Mouse (Mus musculus) layer of hippocampus, adult 8-10 months (tissue): Measurements from ENCODE around the gene Pcbp3. TPM values are rescaled to one million over a fixed set of nuclear protein-coding genes. Genes with fewer than 3 reads are reported as not detected.
A peak's percentile ranks its signal among the peaks of the same experiment; 100 is the strongest.
"Not testable (repeated sequence)": the region's sequence is repeated elsewhere in the genome, so short reads cannot be mapped to it uniquely, and the experiment has no call there.

Experiments used
- DNase-seq, 2 experiments: peaks; one replicate each; pipeline ENCODE4 v3.0.0; 2022; ENCODE audit warnings: low spot score in 2 of 2
- total RNA-seq, 4 experiments: library from RNA; stranded (reverse); gene quantifications; 2 replicates each; pipeline ENCODE4 v1.2.4; 2022

The Pcbp3 gene
- total RNA-seq, result 10 to 100 TPM; 58.1 to 68.9 (median 61.3) TPM

DNA sequence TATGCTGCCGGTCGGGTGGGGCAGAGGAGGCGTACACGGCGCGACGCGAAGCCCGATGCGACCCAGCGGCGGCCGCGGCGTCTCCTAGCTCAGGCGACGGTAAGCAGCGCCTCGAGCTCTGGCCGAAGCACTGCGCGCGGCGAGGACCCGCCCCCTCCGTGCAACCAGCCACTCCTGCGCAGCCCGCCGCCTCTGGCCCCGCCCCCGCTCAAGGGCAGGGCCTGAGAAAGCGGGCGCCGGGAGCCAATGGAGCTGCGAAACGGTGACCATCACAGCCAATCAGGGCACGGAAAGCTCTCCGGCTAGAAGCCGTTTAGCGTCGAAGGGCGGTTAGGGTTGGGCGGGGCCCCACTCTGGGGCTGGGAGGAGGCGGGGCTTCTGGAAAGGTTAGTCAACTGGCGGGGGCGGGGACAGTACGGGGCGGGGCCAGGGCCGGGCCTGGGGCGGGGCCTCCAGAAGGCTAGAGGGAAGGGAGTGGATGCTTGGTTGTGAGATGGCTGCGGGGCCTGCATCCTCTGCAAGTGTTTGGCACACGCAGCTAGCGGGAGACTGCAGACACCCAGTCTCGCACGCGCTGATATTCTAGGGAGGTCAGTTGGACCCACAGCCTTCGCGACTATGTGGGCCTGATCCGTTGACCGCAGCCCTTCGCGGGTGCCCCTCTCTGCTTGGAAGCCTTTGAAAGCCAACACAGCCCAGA is at the start of gene Pcbp3:
Gene Pcbp3, minus strand, starts transcription at position 98 of the 700 bp plus-strand sequence.
- DNase-seq, result peak; percentile 98

DNA sequence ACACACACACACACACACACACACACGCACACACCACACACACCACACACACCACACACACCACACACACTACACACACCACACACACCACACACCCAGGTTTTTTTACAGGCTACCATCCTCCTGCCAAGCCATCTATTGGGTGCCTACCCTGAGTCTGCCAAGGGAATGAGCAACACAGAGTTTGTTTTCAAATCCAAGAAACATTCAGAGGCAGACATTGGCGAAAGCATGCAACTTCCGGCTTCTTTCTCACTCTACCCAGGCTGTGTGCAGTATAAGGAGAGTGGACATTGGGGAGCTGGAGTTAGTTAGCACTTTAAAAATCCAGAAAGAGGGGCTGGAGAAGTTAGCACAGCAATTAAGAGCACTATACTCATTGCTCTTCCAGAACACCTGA is 47.0 kb upstream of the Pcbp3 start:
- DNase-seq, result peak in 1 of 2 experiments; percentile 13

DNA sequence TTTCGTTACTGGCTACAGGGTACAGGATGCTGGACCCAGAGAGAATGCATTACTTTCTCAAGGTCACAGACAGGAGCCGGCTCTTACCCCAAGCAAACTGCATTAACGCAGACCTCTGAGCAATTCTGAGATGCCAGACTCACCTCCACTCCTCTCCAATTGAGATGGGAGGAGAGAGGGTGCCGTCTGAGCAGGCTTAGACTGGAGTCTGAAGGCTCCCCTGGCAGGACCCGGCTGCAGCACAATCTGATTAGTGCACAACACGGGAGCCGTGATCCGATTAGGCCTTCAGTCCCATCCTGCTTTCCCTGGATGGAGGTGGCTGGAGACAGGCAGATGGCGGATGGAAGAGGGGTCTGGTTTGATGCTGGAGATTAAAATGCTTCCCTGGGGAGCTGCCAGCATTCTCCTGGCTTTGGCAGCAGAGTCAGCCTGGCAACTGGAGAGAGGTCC is 46.4 kb upstream of the Pcbp3 start:
- peak; percentile 53 to 79 for DNase-seq

DNA sequence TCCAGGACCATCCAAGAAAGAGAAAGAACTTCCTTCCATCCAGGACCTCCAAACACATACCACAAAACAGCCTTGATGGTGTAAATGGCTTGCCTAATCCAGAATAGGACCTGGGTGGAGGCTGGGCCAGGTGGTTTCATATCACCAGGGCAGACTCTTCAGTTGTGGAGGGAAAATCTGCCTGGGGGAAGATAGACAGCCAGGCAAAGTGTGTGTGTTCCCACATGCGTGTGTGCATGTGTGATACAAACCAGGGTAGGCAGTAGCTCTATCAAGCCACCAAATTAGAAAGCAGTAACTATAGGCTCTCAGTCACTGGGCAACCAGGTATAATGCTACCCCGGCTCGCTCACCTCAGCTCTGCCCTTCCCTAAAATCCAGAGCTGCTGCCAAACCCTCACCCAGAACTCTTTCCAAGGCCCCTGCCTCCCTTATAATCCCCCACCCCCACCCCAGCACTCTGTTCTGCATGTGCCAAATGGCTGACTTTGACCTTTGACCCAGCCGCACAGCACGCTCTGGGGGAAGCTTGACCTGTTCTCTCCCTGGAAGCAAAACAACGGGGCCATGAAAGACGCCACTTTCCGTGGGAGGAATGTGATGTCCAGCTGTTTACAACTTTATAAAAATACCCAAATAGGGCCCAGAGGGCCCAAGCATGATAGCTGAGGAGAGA is 45.9 kb upstream of the Pcbp3 start:
- no peak for DNase-seq

DNA sequence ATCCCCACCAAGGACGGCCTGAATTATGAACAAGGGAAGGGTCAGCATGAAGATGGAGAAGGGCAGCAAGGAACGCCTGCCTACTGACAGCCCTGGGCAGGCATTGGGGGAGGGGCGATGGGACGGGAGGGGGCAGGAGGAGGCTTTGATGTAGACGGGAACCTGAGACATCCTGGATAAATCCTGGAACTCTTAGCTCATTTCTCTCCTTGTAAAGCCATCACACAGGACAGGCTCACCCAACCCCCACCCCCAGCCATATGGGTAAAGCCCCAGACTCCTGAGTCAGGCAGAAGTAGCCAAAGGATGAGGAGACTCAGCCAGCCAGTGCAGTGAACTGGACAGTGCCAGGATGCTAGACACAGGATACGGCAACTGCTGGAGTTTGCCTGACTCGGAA is 43.2 kb upstream of the Pcbp3 start:
- no peak for DNase-seq

DNA sequence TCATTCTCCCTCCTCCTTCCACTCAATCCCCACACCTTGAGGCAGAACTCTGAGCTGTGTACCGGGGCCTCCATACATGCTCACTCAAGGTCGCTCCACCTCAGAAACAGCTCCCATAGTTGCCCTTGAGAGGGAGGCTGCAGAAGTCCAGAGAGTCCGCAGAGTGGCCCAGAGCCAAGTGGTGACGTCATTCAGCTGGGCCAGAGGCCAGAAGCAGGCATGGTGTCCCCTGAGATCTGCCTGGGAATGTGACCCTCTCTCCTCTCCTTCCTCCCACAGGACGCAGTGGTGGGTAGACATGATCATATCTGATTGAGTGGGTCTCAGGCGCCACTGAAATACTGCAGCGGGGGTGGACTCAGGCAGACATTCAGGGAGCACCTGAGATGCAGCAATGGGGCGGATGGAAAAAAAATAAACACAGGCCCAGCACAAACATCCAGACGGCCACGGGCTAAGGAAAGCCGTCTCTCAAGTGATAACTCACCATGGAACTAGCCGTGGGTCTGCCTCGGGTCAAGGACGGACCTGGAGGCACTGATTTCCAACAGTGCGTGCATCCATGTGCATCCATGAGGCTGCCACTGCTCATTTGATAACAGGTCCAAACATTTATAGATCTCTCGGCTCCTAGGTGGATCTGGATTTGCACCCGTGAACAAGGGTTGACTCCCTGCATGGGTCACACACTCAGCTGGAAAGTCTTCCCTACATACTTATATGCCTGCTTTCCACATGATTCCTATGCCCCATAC is 36.2 kb upstream of the Pcbp3 start:
- DNase-seq, result no peak

DNA sequence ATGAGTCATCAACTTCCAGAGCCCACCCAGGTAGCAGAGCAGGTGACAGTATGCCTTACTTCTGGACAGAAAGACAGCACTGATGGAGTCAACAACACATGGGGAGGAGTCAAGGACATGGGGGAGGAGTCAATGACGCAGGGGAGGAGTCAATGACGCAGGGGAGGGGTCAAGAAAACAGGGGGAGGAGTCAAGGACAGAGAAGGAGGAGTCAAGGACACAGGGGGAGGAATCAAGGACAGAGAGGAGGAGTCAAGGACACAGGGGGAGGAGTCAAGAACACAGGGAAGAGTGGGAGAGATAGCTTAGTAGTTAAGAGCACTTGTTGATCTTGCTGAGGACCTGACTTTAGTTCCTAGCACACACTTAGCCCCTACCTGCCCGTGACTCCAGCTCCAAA is 30.8 kb upstream of the Pcbp3 start:
- no peak for DNase-seq

DNA sequence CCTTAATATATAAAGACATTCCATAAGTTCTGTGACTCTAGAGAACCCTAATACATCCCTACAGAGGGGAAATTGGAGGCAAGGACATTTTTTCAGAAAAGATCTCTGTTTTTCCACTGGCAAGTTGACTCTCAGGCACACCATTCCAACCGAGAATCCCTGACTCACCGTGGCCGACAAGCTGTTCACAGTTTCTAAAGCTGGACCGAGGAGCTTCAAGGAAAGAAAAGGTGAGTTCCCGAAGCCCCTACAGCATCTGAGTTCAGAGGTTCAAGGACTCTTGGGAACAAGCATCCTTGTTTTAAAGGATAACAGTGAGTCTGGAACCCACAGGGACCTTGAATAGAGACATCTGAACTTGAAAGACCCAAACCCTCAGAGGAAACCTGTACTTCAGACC is 26.9 kb upstream of the Pcbp3 start:
- no peak for DNase-seq

DNA sequence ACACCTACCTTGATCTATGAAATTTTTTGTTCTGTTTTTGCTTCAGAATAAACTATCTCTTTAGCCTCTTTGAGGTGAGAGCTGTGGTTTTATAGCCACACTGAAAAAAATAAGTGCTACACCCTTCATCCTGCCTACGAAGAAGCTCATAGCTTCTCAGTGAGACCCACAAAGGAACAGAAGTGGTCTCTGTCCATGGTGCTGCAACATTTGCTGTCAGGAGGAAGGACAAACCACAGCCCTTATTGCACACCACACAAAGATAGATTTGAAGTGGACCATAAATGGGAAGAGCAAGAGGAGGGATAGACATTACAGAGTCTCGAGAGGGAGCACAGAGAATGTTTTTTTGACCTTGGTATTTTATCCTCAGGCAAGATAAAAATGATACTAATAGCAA is 16.4 kb upstream of the Pcbp3 start:
- DNase-seq, result no peak

DNA sequence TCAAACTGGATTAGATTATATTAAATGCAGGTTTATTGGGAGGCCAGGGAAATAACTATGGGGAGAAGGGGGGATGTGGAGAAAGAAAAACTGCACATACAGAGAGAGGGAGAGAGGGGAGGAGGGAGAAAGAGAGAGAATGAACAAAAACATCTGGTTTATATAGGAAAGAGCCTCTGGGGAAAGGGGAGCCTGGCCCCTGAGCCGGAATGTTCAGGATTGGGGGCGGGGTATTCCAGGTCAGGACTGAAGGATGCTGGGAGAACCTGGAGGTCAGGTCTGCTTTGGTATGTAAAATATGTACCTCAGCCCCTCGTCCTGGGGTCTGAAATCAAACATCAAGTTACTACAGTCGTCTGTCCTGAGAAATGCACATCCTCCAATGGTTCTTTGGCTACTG is 15.0 kb upstream of the Pcbp3 start:
- DNase-seq, result no peak

DNA sequence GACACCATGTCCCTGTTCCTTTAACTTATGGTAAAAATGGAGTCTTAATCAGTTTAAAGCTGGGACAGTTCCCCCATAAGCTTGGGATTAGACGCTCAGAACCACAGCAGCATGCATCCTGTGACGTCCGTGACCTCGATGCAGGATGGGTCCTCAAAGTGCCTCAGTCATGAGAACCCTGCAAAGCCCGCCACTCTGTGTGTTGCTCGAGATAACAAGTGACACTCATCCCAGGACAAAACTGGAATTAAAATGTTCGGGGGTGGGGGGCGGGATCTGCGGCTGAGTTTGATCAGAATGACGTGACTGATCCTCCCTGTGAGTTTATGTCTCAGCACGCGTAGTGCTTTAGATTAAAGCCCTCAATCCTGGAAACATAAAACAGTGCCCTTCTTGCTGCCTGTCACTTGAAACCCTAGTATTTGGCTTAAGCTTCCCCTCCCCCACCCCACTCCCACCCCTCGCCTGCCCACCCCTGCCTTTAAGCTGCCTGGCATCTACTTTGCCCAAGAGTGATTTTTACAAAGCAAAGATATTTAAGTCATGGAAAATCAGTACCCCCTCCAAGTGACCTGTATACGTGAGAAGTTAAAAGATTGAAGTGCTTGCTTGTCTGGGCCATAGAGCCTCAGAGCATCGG is 12.2 kb upstream of the Pcbp3 start:
- no peak for DNase-seq

DNA sequence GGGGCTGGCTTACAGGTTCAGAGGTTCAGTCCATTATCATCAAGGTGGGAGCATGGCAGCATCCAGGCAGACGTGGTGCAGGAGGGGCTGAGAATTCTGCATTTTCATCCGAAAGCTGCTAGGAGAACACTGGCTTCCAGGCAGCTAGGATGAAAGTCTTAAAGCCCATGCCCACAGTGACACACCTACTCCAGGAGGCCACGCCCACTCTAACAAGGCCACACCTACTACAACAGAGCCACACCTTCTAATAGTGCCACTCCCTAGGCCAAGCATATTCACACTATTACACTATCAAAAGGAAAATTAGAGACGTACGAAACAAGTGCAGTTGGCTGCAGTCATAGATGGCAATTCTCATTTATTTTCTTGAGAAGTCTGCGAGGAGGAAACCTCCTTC is 10.6 kb upstream of the Pcbp3 start:
- not testable (repeated sequence) for DNase-seq

DNA sequence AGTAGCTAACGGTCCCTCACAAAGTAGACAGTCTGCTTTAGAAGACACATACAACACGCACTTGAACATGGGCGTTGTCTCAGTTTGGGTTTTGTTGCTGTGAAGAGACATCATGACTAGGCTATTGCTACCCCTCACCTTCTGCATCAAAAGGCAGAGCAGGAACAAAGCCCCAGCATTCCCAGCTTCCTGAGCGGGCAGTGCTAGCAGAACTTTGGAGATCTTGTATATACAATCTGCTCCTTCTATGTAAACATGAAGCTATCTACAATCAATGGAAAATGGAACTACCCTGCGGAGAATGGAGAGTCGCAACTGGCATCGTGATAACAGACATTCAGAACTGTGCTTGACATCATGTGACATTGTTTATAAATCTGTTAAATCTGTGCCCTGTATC is 9.3 kb upstream of the Pcbp3 start:
- DNase-seq, result no peak

DNA sequence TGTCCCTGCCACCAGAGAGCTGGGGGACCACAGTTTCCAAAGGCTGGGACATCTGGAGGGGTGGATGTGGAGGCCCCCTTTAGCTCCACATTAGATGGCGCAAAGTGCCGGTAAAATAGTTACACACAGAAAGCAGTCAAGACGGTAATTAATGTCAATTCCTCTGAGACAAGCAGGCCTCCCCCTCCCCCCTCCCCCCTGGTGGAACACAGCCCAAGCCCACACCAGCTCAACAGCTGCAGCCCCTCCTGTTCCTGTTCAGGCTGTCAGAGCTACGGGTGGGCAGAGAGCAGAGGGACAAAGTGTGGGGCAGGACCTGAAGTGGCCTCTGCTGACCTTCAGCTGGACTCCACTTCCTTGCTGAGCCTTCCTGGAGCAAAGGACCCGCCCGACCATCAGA is 2.7 kb upstream of the Pcbp3 start:
- no peak for DNase-seq

DNA sequence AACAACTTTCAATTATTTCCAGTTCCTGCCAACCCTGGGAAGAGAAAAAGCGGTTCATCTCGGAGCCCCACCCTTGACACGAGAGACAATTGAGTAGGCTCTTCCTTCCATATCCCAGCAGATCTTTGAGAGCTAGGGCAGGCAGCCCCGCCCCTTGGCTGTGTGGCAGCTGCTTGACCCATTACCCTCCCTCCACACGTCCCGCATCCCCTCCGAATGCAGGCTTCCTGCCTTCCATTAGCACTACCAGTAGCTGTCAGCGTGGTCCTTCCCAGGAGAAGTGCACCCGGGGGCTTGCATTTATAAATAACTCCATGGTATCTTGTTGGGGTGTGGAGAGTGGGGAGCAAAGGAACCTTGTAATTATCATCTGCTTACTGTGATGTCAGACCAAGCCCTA is 2.3 kb upstream of the Pcbp3 start:
- DNase-seq, result no peak

DNA sequence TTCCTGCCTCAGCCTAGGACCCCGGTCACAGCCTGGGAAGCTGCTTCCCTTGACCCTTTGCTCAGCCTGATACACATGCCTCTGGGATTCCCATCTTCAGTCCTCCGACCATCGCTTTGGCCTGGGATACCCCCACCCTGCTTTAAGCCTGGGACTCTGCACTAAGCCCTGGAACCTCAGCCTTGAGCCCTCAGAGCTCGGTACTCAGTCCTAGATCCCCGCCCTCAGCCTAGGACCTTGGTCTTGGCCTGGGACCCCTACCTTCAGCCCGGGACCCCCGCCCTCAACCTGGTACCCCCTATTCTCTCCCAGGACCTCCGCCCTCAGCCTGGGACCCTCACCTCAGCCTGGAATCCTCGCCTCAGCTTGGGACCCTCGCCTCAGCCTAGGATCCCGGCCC is 531 bp downstream of the Pcbp3 start:
- no peak for DNase-seq

DNA sequence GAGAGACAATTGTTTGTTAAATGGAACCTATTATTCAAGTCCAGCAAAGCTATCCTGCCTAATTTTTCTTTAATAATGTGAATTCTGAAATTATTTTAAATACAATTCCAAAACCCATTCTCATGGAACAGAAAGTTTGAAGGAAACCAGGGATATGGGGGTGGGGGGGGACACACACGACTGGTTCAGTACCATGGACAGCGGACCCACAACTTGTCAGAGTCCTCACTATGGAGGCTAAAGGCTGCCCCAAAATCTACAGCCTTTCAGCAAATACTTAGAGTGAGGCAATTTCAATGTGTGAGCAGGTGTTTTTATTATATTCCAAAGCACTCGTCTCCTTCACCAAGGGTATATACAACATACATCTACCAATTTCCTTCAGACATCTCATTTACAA is 3.5 kb downstream of the Pcbp3 start:
- no peak for DNase-seq

DNA sequence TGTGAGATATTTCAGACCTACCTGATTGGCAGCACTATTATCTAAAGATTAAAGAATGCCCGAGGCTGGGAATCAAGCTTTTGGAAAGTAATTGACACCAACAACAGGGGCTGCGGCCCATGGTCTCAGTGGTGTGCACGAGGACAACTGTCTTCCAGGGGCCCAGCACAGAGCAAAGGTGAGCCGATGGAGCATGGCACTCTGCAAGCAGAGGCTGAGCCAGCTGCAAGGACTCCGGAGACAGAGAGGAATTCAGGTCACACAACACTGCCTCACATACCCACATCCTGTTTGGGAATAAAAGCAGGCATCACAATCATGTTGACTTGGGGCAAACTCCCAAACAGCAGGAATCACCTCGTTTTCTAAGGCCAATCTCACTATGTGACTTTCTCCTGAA is 5.5 kb downstream of the Pcbp3 start:
- no peak for DNase-seq

DNA sequence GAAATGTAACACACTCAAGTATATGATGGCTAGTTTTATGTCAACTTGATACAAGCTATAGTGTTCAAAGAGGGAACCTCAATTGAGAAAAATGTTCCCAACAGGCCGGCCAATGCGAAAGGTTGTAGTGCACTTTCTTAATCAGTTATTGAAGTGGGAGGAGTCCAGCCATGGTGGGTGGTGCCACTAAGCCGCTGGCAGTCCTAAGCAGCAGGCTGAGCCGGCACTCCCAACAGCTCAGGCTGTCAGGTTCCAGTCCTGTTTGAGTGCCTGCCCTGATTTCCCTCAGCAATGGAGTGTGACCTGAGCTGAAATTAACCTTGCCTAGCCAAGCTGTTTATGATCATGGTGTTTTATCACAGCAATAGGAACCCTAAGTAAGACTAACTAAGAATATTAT is 20.6 kb downstream of the Pcbp3 start:
- no peak for DNase-seq

DNA sequence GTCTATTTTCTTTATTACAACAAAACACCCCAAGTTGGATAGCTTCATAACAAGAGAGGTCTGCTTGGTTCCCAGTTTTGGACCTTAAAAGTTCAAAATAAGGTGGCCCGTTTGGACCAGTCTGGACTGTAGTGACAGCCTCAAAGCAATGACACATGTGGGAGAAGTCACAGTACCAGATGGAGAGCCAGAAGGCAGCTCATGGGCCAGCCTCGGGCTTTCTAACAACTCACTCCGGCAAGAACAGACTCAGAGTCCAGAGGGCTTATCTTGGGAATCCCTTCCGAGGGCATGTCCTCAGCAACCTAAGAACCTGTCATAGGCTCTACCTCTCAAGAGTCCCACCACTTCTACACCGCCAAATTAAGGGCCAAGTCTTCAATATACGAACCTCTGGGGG is 24.9 kb downstream of the Pcbp3 start:
- no peak for DNase-seq

DNA sequence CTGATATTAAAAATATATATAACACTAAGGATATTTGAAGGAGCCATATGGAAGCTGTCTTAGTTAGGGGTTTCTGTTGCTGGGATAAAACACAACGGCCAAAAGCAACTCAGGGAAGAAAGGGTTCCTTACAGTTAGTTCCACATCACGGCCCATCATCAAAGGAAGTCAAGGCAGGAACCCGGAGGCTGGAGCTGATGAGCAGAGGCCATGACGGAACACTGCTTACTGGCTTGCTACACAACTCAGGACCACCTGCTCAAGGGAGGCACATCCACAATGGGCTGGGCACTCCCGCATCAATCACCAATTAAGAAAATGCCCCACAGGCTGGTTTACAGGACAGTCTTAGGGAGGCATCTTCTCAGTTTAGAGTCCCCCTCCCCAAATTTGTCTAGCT is 26.9 kb downstream of the Pcbp3 start:
- DNase-seq, result no peak

DNA sequence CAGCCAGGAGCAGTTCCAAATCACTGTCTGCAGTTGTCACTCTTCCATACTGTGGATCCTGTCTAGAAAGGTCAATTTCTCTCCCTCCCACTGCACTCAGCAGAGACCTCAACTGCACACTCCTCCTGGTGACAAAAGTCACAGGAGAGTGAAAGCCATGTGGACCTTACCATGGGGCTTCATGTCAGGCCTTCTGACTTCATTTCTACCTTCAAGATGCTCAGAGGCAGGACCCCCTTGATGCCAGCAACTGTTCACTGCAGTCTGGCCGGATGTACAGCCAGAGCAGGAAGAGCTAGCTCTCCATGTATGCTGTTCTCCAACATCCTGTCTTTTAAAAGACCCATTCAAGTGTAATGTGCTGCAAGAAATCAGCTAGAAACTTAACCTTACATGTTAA is 29.9 kb downstream of the Pcbp3 start:
- no peak for DNase-seq
